Mouse (Mus musculus) forebrain, embryonic 14.5 days (tissue): ENCODE data around the gene Ajap1. TPM values are rescaled to one million over a fixed set of nuclear protein-coding genes. Genes with fewer than 3 reads are reported as not detected.

ENCODE experiments used
- ATAC-seq: fragments of 200-750 bp; cut with Nextera tagmentation; 2 replicates; pipeline ENCODE4 v1.8.0; 2017; ENCODE audit warnings: mild to moderate bottlenecking, moderate library complexity
- DNase-seq: peaks from one replicate; pipeline ENCODE4 v3.0.0-alpha.2; 2015; ENCODE audit warnings: low spot score
- H3K27ac ChIP-seq: fragments of 300-500 bp; sonication (generic); 2 replicates; pipeline ENCODE4 v1.5.1; 2014; ENCODE audit warnings: low read depth, mild to moderate bottlenecking, control low read depth, low read length, moderate library complexity
- H3K27me3 ChIP-seq: fragments of 300-500 bp; sonication (generic); replicated peaks from 2 replicates; pipeline ENCODE4 v1.6.1; 2014; ENCODE audit warnings: low read length, control low read depth, mixed read lengths; ENCODE audit not compliant: control insufficient read depth, insufficient read depth
- H3K36me3 ChIP-seq: fragments of 300-500 bp; sonication (generic); 2 replicates; pipeline ENCODE4 v1.6.1; 2014; ENCODE audit warnings: low read length, control low read depth; ENCODE audit not compliant: control insufficient read depth, insufficient read depth
- H3K4me1 ChIP-seq: fragments of 300-500 bp; sonication (generic); 2 replicates; pipeline ENCODE4 v1.6.1; 2014; ENCODE audit warnings: antibody characterized with exemption, low read length, control low read depth; ENCODE audit not compliant: control insufficient read depth, insufficient read depth
- H3K4me2 ChIP-seq: fragments of 300-500 bp; sonication (generic); 2 replicates; pipeline ENCODE4 v1.6.1; 2014; ENCODE audit warnings: mild to moderate bottlenecking, control low read depth, low read length
- H3K4me3 ChIP-seq: fragments of 300-500 bp; sonication (generic); 2 replicates; pipeline ENCODE4 v1.5.1; 2014; ENCODE audit warnings: low read depth, low read length, control low read depth
- H3K9ac ChIP-seq: fragments of 300-500 bp; sonication (generic); 2 replicates; pipeline ENCODE4 v1.6.1; 2014; ENCODE audit warnings: mild to moderate bottlenecking, low read length, control low read depth, moderate library complexity
- H3K9me3 ChIP-seq: fragments of 300-500 bp; sonication (generic); replicated peaks from 2 replicates; pipeline ENCODE4 v1.6.1; 2016; ENCODE audit warnings: low read length, control low read depth, mixed read lengths; ENCODE audit not compliant: control insufficient read depth
- WGBS: fragments of 180-500 bp; shearing (Covaris S2); extraction: QIAGEN DNeasy Blood & Tissue Kit; methylation state at CpG from one replicate; pipeline ENCODE4 v1.1.7; 2014; 5-methylcytosine and 5-hydroxymethylcytosine counted together
- polyA plus RNA-seq: library from polyadenylated mRNA; unstranded; fragments of >200 nt; fragmentation: Nextera tagmentation; extraction: Ambion mirVana; gene quantifications from 2 replicates; pipeline ENCODE4 v1.2.1, GENCODE M21; 2014

Gene Ajap1
- polyA plus RNA-seq, 1 experiment from 2014 or later = 3.8 TPM

DNA sequence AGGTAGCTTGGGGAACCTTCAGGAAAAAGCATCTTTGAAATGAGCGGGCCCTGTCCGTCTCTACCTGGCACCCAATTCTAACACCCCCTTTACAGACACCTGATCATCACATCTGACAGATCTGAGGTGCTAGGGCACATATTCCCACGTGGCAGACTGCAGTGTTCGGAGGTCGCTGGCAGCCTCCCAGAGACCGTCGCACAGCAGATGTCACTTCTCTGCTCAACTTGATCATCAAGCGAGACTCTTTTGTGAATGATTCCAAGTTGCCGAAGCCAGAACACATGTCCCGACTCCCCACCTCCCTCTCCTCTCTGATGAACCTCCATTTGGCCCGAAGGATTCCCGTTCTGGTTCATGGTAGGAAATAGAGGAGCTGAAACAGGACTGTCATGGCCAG, 95.1 kb downstream of the Ajap1 start:
- Histone ChIP-seq H3K4me3 (no peak overlapping the region), H3K4me1 (no peaks in the 10 kb centered on the region), H3K9ac (no peak overlapping the region), H3K27me3 (no peaks in the 10 kb centered on the region), H3K36me3 (no peaks in the 10 kb centered on the region), H3K9me3 (no peaks in the 10 kb centered on the region), H3K4me2 (no peak overlapping the region), H3K27ac (no peak overlapping the region)
- no peak for ATAC-seq
- peak; percentile 55 for DNase-seq
- WGBS = 81% methylated on average over 12 of the region's 12 CpGs

DNA sequence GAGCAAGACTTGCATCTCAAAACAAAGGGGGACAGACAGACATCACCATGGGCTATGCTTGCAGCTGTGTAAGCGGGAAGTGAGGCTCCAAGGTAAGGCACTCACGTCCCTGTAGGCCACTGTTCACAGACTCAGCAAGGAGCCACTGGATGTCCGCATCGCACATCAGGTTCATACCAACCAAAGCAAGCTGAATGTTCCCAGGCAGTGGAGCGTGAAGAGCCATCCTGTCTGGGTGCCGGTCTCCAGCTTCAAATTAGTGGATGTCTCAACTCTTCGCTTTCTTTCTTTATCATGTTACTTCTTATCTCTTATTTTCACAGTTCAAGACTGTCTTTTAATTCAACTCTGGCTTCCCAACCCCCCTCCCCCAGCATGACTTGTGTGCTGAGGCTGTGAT, 101.2 kb downstream of the Ajap1 start:
- no peak for DNase-seq
- Histone ChIP-seq H3K27me3 (no peaks in the 10 kb centered on the region), H3K9me3 (no peaks in the 10 kb centered on the region), H3K4me3 (no peak overlapping the region), H3K9ac (no peak overlapping the region), H3K4me1 (no peaks in the 10 kb centered on the region), H3K4me2 (no peak overlapping the region), H3K27ac (no peak overlapping the region), H3K36me3 (no peaks in the 10 kb centered on the region)
- 46% methylated on average over 7 of the region's 7 CpGs for WGBS
- ATAC-seq = no peak

DNA sequence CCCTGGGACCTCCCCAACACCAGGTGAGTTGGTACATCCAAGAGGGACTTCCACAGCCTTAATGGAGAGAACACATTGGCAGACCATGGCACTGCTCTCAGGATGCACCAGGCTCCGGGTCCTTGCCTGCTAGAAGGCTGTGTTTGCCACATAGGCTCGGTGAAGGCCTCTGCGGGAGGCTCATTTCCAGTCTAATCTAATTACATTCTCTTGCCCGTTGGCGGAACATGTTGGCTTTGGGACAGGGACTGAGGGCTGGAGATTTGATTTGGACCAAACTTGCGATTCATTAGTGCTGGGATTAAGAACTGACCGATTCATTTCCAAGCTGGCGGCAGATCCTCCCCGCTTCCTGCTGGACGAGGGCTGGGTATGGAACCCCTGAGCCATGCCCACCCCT, 101.7 kb downstream of the Ajap1 start:
- WGBS = 76% methylated on average over 10 of the region's 10 CpGs
- DNase-seq (no peak), ATAC-seq (no peak)
- Histone ChIP-seq H3K4me2 (no peak overlapping the region), H3K9ac (no peak overlapping the region), H3K36me3 (no peaks in the 10 kb centered on the region), H3K9me3 (no peaks in the 10 kb centered on the region), H3K27ac (no peak overlapping the region), H3K27me3 (no peaks in the 10 kb centered on the region), H3K4me1 (no peaks in the 10 kb centered on the region), H3K4me3 (no peak overlapping the region)

DNA sequence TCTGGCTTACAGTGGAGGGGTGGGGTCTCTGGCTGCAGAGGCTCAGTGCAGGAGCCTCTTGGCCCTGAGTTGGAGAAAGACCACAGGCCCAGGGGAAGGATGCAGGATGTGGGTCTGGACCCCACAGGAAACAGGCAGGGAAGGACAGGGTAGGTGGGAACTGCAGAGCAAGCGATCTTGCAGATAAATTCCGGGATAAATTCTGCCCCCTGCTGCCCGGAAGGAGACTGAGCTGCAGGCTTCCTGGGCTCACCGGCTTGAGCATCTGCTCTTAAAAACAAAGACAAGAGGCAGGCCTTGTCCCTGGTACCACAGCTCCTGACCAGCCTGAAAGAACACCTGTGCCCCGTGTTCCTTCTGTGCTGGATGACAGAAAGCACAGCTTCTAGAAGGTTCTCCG, 104.6 kb downstream of the Ajap1 start:
- Histone ChIP-seq H3K27me3 (no peaks in the 10 kb centered on the region), H3K9me3 (no peaks in the 10 kb centered on the region), H3K4me2 (no peak overlapping the region), H3K36me3 (no peaks in the 10 kb centered on the region), H3K4me3 (no peak overlapping the region), H3K4me1 (no peaks in the 10 kb centered on the region), H3K27ac (no peak overlapping the region), H3K9ac (0 out of 2 replicates have a peak overlapping the region, but pooled peaks have one; percentile 8)
- 19% methylated on average over 6 of the region's 6 CpGs for WGBS
- ATAC-seq (0 out of 2 replicates have a peak, but pooled peaks have one; percentile 32), DNase-seq (peak; percentile 70)

DNA sequence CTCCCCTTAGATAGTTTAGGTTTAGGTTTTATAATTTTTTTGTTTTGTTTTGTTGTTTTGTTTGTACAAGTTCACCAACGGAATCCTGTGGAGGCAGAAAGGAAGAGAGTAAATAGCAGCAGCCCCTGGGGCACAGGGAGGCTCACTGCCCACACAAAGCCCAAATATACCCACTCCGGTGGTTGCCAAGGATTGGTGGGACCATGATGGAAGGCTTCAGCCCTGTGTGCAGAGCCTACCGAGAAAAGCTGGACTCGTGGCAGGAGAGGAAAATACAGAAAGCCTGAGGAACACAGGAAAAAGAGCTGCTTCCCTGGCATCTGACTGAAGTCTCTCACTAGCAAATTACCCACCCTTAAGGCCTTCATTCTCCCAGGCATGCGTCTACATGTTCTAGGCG, 108.4 kb downstream of the Ajap1 start:
- no peak for ATAC-seq
- H3K9me3 ChIP-seq = no peaks in the 10 kb centered on the region
- DNase-seq = no peak
- no peaks in the 10 kb centered on the region for H3K27me3 ChIP-seq
- no peak overlapping the region for H3K4me2 ChIP-seq
- H3K36me3 ChIP-seq = no peaks in the 10 kb centered on the region
- no peak overlapping the region for H3K4me3 ChIP-seq
- 74% methylated on average over 6 of the region's 6 CpGs for WGBS
- H3K9ac ChIP-seq = no peak overlapping the region
- no peaks in the 10 kb centered on the region for H3K4me1 ChIP-seq
- H3K27ac ChIP-seq = no peak overlapping the region

DNA sequence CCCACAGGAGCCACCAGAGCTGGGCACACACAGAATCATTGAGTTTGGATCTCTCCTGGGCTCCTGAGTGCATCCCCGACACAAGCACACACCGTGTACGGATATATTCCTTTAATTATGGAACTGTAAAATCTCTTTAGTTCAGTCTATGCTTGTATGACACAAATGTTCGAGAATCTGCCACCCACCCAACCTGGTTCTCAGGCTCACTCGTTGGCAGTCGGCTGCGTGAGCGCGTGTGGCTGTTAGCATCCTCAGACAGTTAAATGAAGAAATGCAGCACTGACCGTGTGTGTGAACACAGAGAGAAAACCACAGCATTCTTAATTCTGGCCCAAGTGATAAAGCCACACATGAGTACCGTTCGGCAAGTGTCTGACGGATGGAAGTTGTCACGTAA, 109.5 kb downstream of the Ajap1 start:
- WGBS = 89% methylated on average over 14 of the region's 14 CpGs
- H3K4me2 ChIP-seq = no peak overlapping the region
- H3K27me3 ChIP-seq = no peaks in the 10 kb centered on the region
- no peak for DNase-seq
- no peaks in the 10 kb centered on the region for H3K36me3 ChIP-seq
- H3K4me1 ChIP-seq = no peaks in the 10 kb centered on the region
- H3K27ac ChIP-seq = no peak overlapping the region
- no peak overlapping the region for H3K4me3 ChIP-seq
- H3K9me3 ChIP-seq = no peaks in the 10 kb centered on the region
- ATAC-seq = no peak
- no peak overlapping the region for H3K9ac ChIP-seq

DNA sequence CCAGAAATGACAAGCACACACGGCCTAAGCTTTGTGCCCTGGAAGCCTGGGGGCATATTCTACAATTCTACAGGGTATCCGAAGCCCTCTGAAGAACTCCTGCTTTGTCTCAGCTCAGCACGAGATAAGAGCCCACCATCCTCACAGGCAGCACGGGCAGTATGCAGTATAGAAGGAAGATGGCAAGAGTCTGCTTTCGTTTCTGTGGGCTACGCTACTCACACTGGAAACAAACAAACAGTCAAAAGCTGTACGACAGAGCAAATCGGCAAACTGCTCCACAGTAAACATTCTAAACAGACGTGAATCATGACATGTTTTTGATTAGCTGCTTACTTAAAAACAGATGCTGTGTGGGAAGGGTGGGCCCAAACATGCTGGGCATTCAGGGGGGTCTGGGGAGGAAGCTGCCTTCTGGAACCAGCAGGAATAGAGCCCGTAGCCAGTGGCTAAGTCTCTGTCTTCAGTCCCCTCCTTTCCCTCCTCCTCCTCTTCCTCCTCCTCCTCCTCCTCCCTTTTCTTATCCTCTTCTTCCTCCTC, 113.9 kb downstream of the Ajap1 start:
- 59% methylated on average over 10 of the region's 10 CpGs for WGBS
- H3K4me2 ChIP-seq = no peak overlapping the region
- H3K27me3 ChIP-seq = no peaks in the 10 kb centered on the region
- ATAC-seq (no peak; the same call in 1 of the 2 replicates), DNase-seq (peak; percentile 65)
- H3K9ac ChIP-seq = no peak overlapping the region
- no peaks in the 10 kb centered on the region for H3K36me3 ChIP-seq
- no peaks in the 10 kb centered on the region for H3K9me3 ChIP-seq
- H3K27ac ChIP-seq = no peak overlapping the region
- no peak overlapping the region for H3K4me3 ChIP-seq
- no peaks in the 10 kb centered on the region for H3K4me1 ChIP-seq

DNA sequence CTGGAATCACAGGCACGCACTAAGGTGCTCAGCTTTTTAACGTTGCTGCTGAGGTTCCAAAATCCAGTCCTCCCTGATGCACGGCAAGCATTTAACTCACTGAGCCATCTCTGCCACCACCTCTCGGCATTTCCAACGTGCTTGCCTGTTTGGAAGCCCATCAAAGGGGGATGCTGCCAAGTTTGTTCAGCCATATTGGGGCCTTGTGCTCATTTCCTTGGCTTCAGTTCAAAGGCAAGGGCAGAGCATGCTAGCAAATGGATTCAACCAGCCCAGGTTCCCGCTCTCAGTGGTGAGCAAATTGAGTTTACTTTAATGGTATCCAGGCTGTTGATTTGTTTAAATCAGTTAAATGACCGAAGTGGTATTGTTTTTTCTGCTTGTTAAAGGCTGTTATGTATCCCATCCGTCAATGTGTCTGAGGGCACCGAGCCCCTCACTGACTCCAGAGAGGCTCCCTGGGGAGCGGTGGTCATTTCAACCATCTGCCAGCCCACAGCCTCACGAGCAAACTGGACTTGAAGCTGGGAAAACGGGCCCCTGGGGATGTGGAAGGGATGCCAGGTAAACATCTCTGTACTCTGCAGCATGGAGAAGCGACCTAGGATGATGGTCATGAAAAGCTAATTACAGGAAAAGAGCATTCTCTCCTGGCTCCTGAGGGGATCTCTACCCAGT, 121.6 kb downstream of the Ajap1 start:
- H3K9me3 ChIP-seq = no peaks in the 10 kb centered on the region
- peak; percentile 87 for DNase-seq
- 56% methylated on average over 13 of the region's 13 CpGs for WGBS

DNA sequence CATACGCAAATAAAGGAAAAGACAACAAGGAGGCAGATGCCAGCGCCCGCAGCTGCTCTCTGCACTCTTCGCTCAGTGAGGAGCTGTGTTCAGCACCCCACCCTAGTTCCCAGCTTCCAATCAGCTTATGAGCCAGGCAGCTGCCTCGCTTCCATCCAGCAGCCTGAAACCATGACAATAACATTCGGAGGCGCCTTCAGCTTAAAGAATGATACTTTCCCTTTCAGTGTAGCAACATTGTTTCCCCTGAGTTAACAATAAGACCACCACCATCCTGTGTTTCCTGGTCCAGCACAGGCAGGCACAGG, 124.4 kb downstream of the Ajap1 start:
- Histone ChIP-seq H3K4me1 (peaks cover 5% of the 10 kb centered on the region), H3K9me3 (no peaks in the 10 kb centered on the region), H3K36me3 (no peaks in the 10 kb centered on the region), H3K9ac (no peak overlapping the region), H3K4me3 (no peak overlapping the region), H3K27me3 (no peaks in the 10 kb centered on the region), H3K27ac (no peak overlapping the region), H3K4me2 (no peak overlapping the region)
- WGBS = 41% methylated on average over 7 of the region's 7 CpGs
- ATAC-seq (peak; percentile 63; the same call in 1 of the 2 replicates), DNase-seq (peak; percentile 75)

More for the DNA sequence above, 121.6 kb downstream of the Ajap1 start:
- no peak; the same call in 1 of the 2 replicates for ATAC-seq
- H3K36me3 ChIP-seq = no peaks in the 10 kb centered on the region
- no peaks in the 10 kb centered on the region for H3K27me3 ChIP-seq
- H3K9ac ChIP-seq = no peak overlapping the region
- no peak overlapping the region for H3K4me3 ChIP-seq
- no peak overlapping the region for H3K4me2 ChIP-seq
- no peak overlapping the region for H3K27ac ChIP-seq
- H3K4me1 ChIP-seq = peaks cover 5% of the 10 kb centered on the region
